Mouse (Mus musculus) neural tube, embryonic 11.5 days (tissue): ENCODE measurements around the gene Cradd. TPM values are rescaled to one million over a fixed set of nuclear protein-coding genes. Genes with fewer than 3 reads are reported as not detected.

Experiments
- ATAC-seq: fragments of 200-750 bp; cut with Nextera tagmentation; 2 replicates; pipeline ENCODE4 v1.8.0; 2017; ENCODE audit warnings: moderate number of reproducible peaks, mild to moderate bottlenecking, moderate TSS enrichment, moderate library complexity; ENCODE audit not compliant: insufficient read depth, low FRiP score, low TSS enrichment
- DNase-seq: peaks from one replicate; pipeline ENCODE4 v3.0.0-alpha.2; 2015; ENCODE audit warnings: low spot score
- H3K27ac ChIP-seq: fragments of 300-500 bp; sonication (generic); 2 replicates; pipeline ENCODE4 v1.5.1; 2014; ENCODE audit warnings: low read depth, mild to moderate bottlenecking, low read length
- H3K27me3 ChIP-seq: fragments of 300-500 bp; sonication (generic); 2 replicates; pipeline ENCODE4 v1.6.1; 2014; ENCODE audit warnings: mild to moderate bottlenecking, low read length, mixed read lengths; ENCODE audit not compliant: control insufficient read depth, insufficient read depth
- H3K36me3 ChIP-seq: fragments of 300-500 bp; sonication (generic); 2 replicates; pipeline ENCODE4 v1.6.1; 2014; ENCODE audit warnings: mild to moderate bottlenecking, low read length, moderate library complexity, mixed read lengths; ENCODE audit not compliant: control insufficient read depth, insufficient read depth
- H3K4me1 ChIP-seq: fragments of 300-500 bp; sonication (generic); 2 replicates; pipeline ENCODE4 v1.6.1; 2014; ENCODE audit warnings: low read length, mixed read lengths; ENCODE audit not compliant: control insufficient read depth, insufficient read depth
- H3K4me2 ChIP-seq: fragments of 300-500 bp; sonication (generic); 2 replicates; pipeline ENCODE4 v1.6.1; 2014; ENCODE audit warnings: low read depth, mild to moderate bottlenecking, moderate library complexity
- H3K4me3 ChIP-seq: fragments of 300-500 bp; sonication (generic); 2 replicates; pipeline ENCODE4 v1.5.1; 2014; ENCODE audit warnings: low read depth, low read length
- H3K9ac ChIP-seq: fragments of 300-500 bp; sonication (generic); 2 replicates; pipeline ENCODE4 v1.6.1; 2014; ENCODE audit warnings: mild to moderate bottlenecking, low read length
- H3K9me3 ChIP-seq: fragments of 300-500 bp; sonication (generic); 2 replicates; pipeline ENCODE4 v1.6.1; 2016; ENCODE audit warnings: low read length; ENCODE audit not compliant: control insufficient read depth
- WGBS: fragments of 180-500 bp; shearing (Covaris S2); extraction: QIAGEN DNeasy Blood & Tissue Kit; methylation state at CpG from one replicate; pipeline ENCODE4 v1.1.7; 2014; 5-methylcytosine and 5-hydroxymethylcytosine counted together
- polyA plus RNA-seq: library from polyadenylated mRNA; unstranded; fragments of >200 nt; fragmentation: Nextera tagmentation; extraction: Ambion mirVana; gene quantifications from 2 replicates; pipeline ENCODE4 v1.2.1, GENCODE M21; 2014

The Cradd gene
- polyA plus RNA-seq, 1 experiment from 2014 or later = 12.5 TPM

- Histone ChIP-seq H3K9me3 (no peaks in the 10 kb centered on the region), H3K27me3 (no peaks in the 10 kb centered on the region), H3K4me1 (no peaks in the 10 kb centered on the region), H3K9ac (no peak overlapping the region), H3K4me3 (no peak overlapping the region), H3K4me2 (no peak overlapping the region), H3K36me3 (no peaks in the 10 kb centered on the region), H3K27ac (no peak overlapping the region)
- WGBS = 92% methylated on average over 8 of the region's 8 CpGs
- ATAC-seq (no peak), DNase-seq (no peak)
These were observed 30.7 kb downstream of the Cradd start for GRCm38 (mm10) chr10:95293261-95293660.

- no peaks in the 10 kb centered on the region for H3K9me3 ChIP-seq
- ATAC-seq (no peak), DNase-seq (no peak)
- H3K4me2 ChIP-seq = no peak overlapping the region
- 90% methylated on average over 5 of the region's 5 CpGs for WGBS
- H3K36me3 ChIP-seq = no peaks in the 10 kb centered on the region
- H3K4me1 ChIP-seq = no peaks in the 10 kb centered on the region
- no peaks in the 10 kb centered on the region for H3K27me3 ChIP-seq
- no peak overlapping the region for H3K4me3 ChIP-seq
- no peak overlapping the region for H3K27ac ChIP-seq
- H3K9ac ChIP-seq = no peak overlapping the region
These were observed 31.7 kb downstream of the Cradd start for GRCm38 (mm10) chr10:95292269-95292668.

- no peaks in the 10 kb centered on the region for H3K4me1 ChIP-seq
- H3K9ac ChIP-seq = no peak overlapping the region
- H3K4me3 ChIP-seq = no peak overlapping the region
- ATAC-seq (no peak), DNase-seq (no peak)
- H3K9me3 ChIP-seq = no peaks in the 10 kb centered on the region
- H3K36me3 ChIP-seq = no peaks in the 10 kb centered on the region
- 87% methylated on average over 13 of the region's 13 CpGs for WGBS
- no peak overlapping the region for H3K4me2 ChIP-seq
- no peaks in the 10 kb centered on the region for H3K27me3 ChIP-seq
- no peak overlapping the region for H3K27ac ChIP-seq
These were observed 32.6 kb downstream of the Cradd start for GRCm38 (mm10) chr10:95291133-95291876.

- DNase-seq (no peak), ATAC-seq (no peak)
- no peaks in the 10 kb centered on the region for H3K36me3 ChIP-seq
- no peak overlapping the region for H3K9ac ChIP-seq
- no peaks in the 10 kb centered on the region for H3K27me3 ChIP-seq
- no peak overlapping the region for H3K4me2 ChIP-seq
- 87% methylated on average over 8 of the region's 8 CpGs for WGBS
- H3K9me3 ChIP-seq = no peaks in the 10 kb centered on the region
- no peaks in the 10 kb centered on the region for H3K4me1 ChIP-seq
- no peak overlapping the region for H3K27ac ChIP-seq
- H3K4me3 ChIP-seq = no peak overlapping the region
These were observed 34.1 kb downstream of the Cradd start for GRCm38 (mm10) chr10:95289819-95290218.

- no peak for ATAC-seq
- H3K4me2 ChIP-seq = no peak overlapping the region
- H3K27me3 ChIP-seq = no peaks in the 10 kb centered on the region
- no peak for DNase-seq
- H3K4me1 ChIP-seq = no peaks in the 10 kb centered on the region
- no peak overlapping the region for H3K4me3 ChIP-seq
- no peak overlapping the region for H3K27ac ChIP-seq
- 89% methylated on average over 4 of the region's 4 CpGs for WGBS
- no peaks in the 10 kb centered on the region for H3K9me3 ChIP-seq
- H3K9ac ChIP-seq = no peak overlapping the region
- H3K36me3 ChIP-seq = no peaks in the 10 kb centered on the region
These were observed 35.7 kb downstream of the Cradd start for GRCm38 (mm10) chr10:95288206-95288605.

GRCm38 (mm10) chr10:95287351-95287750 lies 36.6 kb downstream of the Cradd start:
- Histone ChIP-seq H3K9ac (no peak overlapping the region), H3K4me3 (no peak overlapping the region), H3K4me2 (no peak overlapping the region), H3K27me3 (no peaks in the 10 kb centered on the region), H3K9me3 (no peaks in the 10 kb centered on the region), H3K4me1 (no peaks in the 10 kb centered on the region), H3K36me3 (no peaks in the 10 kb centered on the region), H3K27ac (no peak overlapping the region)
- no peak for ATAC-seq
- DNase-seq = no peak
- WGBS = 84% methylated on average over 8 of the region's 8 CpGs

GRCm38 (mm10) chr10:95283434-95283833 lies 40.5 kb downstream of the Cradd start:
- Histone ChIP-seq H3K9me3 (no peaks in the 10 kb centered on the region), H3K4me1 (no peaks in the 10 kb centered on the region), H3K9ac (no peak overlapping the region), H3K4me2 (no peak overlapping the region), H3K27me3 (no peaks in the 10 kb centered on the region), H3K36me3 (no peaks in the 10 kb centered on the region), H3K27ac (no peak overlapping the region), H3K4me3 (no peak overlapping the region)
- DNase-seq (no peak), ATAC-seq (no peak)
- WGBS = 91% methylated on average over 12 of the region's 12 CpGs

GRCm38 (mm10) chr10:95281996-95282395 lies 41.9 kb downstream of the Cradd start:
- Histone ChIP-seq H3K4me2 (no peak overlapping the region), H3K4me1 (no peaks in the 10 kb centered on the region), H3K9ac (no peak overlapping the region), H3K36me3 (no peaks in the 10 kb centered on the region), H3K27me3 (no peaks in the 10 kb centered on the region), H3K9me3 (no peaks in the 10 kb centered on the region), H3K27ac (no peak overlapping the region), H3K4me3 (no peak overlapping the region)
- WGBS = 82% methylated on average over 3 of the region's 3 CpGs
- ATAC-seq (no peak), DNase-seq (no peak)

GRCm38 (mm10) chr10:95281466-95281990 lies 42.4 kb downstream of the Cradd start:
- no peak overlapping the region for H3K27ac ChIP-seq
- WGBS = 84% methylated on average over 6 of the region's 6 CpGs
- H3K27me3 ChIP-seq = no peaks in the 10 kb centered on the region
- H3K36me3 ChIP-seq = no peaks in the 10 kb centered on the region
- H3K4me2 ChIP-seq = no peak overlapping the region
- no peak overlapping the region for H3K4me3 ChIP-seq
- DNase-seq (no peak), ATAC-seq (no peak)
- H3K9ac ChIP-seq = no peak overlapping the region
- H3K9me3 ChIP-seq = no peaks in the 10 kb centered on the region
- H3K4me1 ChIP-seq = no peaks in the 10 kb centered on the region
